Mouse (Mus musculus): Measurements from ENCODE around the gene Rpgr. TPM values are rescaled to one million over a fixed set of nuclear protein-coding genes. Genes with fewer than 3 reads are reported as not detected.
A peak's percentile ranks its signal among the peaks of the same experiment; 100 is the strongest.

Rpgr gene
- polyA plus RNA-seq, 1 experiment = 4.5 TPM

- Histone ChIP-seq H3K27ac (ENCODE audit: insufficient read depth, low read length) (no peak overlapping the region), H3K4me1 (ENCODE audit: control insufficient read depth, insufficient read depth, low read length) (no peaks in the 10 kb centered on the region), H3K4me3 (ENCODE audit: insufficient read depth, low read length) (no peak overlapping the region)
- TF ChIP-seq POLR2A (IDR thresholded peaks at IDR 0.05; ENCODE audit: low read depth, low read length) = no peak
- no peak for TF ChIP-seq CTCF (IDR thresholded peaks at IDR 0.05; ENCODE audit: borderline replicate concordance, insufficient read depth, low read length)
Measured at GRCm38 (mm10) chrX:10095797-10096196, 120.9 kb downstream of the Rpgr start.

- TF ChIP-seq POLR2A (IDR thresholded peaks at IDR 0.05; ENCODE audit: low read depth, low read length) (no peak), CTCF (IDR thresholded peaks at IDR 0.05; ENCODE audit: borderline replicate concordance, insufficient read depth, low read length) (no peak)
- no peaks in the 10 kb centered on the region for H3K4me1 ChIP-seq (ENCODE audit: control insufficient read depth, insufficient read depth, low read length)
- H3K27ac ChIP-seq (ENCODE audit: insufficient read depth, low read length) = peak overlapping the region; percentile 85
- no peak overlapping the region for H3K4me3 ChIP-seq (ENCODE audit: insufficient read depth, low read length)
Measured at GRCm38 (mm10) chrX:10080385-10080784, 136.3 kb downstream of the Rpgr start.

GRCm38 (mm10) chrX:10079981-10080380, 136.7 kb downstream of the Rpgr start:
- Histone ChIP-seq H3K27ac (ENCODE audit: insufficient read depth, low read length) (peak overlapping the region; percentile 85), H3K4me3 (ENCODE audit: insufficient read depth, low read length) (no peak overlapping the region), H3K4me1 (ENCODE audit: control insufficient read depth, insufficient read depth, low read length) (no peaks in the 10 kb centered on the region)
- TF ChIP-seq CTCF (IDR thresholded peaks at IDR 0.05; ENCODE audit: borderline replicate concordance, insufficient read depth, low read length) (no peak), POLR2A (IDR thresholded peaks at IDR 0.05; ENCODE audit: low read depth, low read length) (no peak)

- Histone ChIP-seq H3K4me1 (ENCODE audit: control insufficient read depth, insufficient read depth, low read length) (no peaks in the 10 kb centered on the region), H3K27ac (ENCODE audit: insufficient read depth, low read length) (no peak overlapping the region), H3K4me3 (ENCODE audit: insufficient read depth, low read length) (no peak overlapping the region)
- TF ChIP-seq POLR2A (IDR thresholded peaks at IDR 0.05; ENCODE audit: low read depth, low read length) (no peak), CTCF (IDR thresholded peaks at IDR 0.05; ENCODE audit: borderline replicate concordance, insufficient read depth, low read length) (no peak)
Measured at GRCm38 (mm10) chrX:10073966-10074365, 142.8 kb downstream of the Rpgr start.

- no peak overlapping the region for H3K27ac ChIP-seq (ENCODE audit: insufficient read depth, low read length)
- H3K4me1 ChIP-seq (ENCODE audit: control insufficient read depth, insufficient read depth, low read length) = no peaks in the 10 kb centered on the region
- no peak overlapping the region for H3K4me3 ChIP-seq (ENCODE audit: insufficient read depth, low read length)
- TF ChIP-seq CTCF (IDR thresholded peaks at IDR 0.05; ENCODE audit: borderline replicate concordance, insufficient read depth, low read length) = no peak
- no peak for TF ChIP-seq POLR2A (IDR thresholded peaks at IDR 0.05; ENCODE audit: low read depth, low read length)
Measured at GRCm38 (mm10) chrX:10071529-10071928, 145.2 kb downstream of the Rpgr start.

- Histone ChIP-seq H3K27ac (ENCODE audit: insufficient read depth, low read length) (no peak overlapping the region), H3K4me3 (ENCODE audit: insufficient read depth, low read length) (no peak overlapping the region), H3K4me1 (ENCODE audit: control insufficient read depth, insufficient read depth, low read length) (no peaks in the 10 kb centered on the region)
- TF ChIP-seq POLR2A (IDR thresholded peaks at IDR 0.05; ENCODE audit: low read depth, low read length) (no peak), CTCF (IDR thresholded peaks at IDR 0.05; ENCODE audit: borderline replicate concordance, insufficient read depth, low read length) (no peak; the same call in 1 of the 2 replicates)
Measured at GRCm38 (mm10) chrX:10070689-10071088, 146.0 kb downstream of the Rpgr start.

- H3K4me1 ChIP-seq (ENCODE audit: control insufficient read depth, insufficient read depth, low read length) = no peaks in the 10 kb centered on the region
- TF ChIP-seq CTCF (IDR thresholded peaks at IDR 0.05; ENCODE audit: borderline replicate concordance, insufficient read depth, low read length) = no peak
- no peak for TF ChIP-seq POLR2A (IDR thresholded peaks at IDR 0.05; ENCODE audit: low read depth, low read length)
- H3K27ac ChIP-seq (ENCODE audit: insufficient read depth, low read length) = no peak overlapping the region
- no peak overlapping the region for H3K4me3 ChIP-seq (ENCODE audit: insufficient read depth, low read length)
Measured at GRCm38 (mm10) chrX:10069405-10069804, 147.3 kb downstream of the Rpgr start.

GRCm38 (mm10) chrX:10063781-10064180, 152.9 kb downstream of the Rpgr start:
- H3K4me3 ChIP-seq (ENCODE audit: insufficient read depth, low read length) = no peak overlapping the region
- TF ChIP-seq POLR2A (IDR thresholded peaks at IDR 0.05; ENCODE audit: low read depth, low read length) (no peak), CTCF (IDR thresholded peaks at IDR 0.05; ENCODE audit: borderline replicate concordance, insufficient read depth, low read length) (no peak)
- no peak overlapping the region for H3K27ac ChIP-seq (ENCODE audit: insufficient read depth, low read length)
- no peaks in the 10 kb centered on the region for H3K4me1 ChIP-seq (ENCODE audit: control insufficient read depth, insufficient read depth, low read length)

- no peak overlapping the region for H3K27ac ChIP-seq (ENCODE audit: insufficient read depth, low read length)
- no peak for TF ChIP-seq POLR2A (IDR thresholded peaks at IDR 0.05; ENCODE audit: low read depth, low read length)
- TF ChIP-seq CTCF (IDR thresholded peaks at IDR 0.05; ENCODE audit: borderline replicate concordance, insufficient read depth, low read length) = no peak
- H3K4me3 ChIP-seq (ENCODE audit: insufficient read depth, low read length) = no peak overlapping the region
- H3K4me1 ChIP-seq (ENCODE audit: control insufficient read depth, insufficient read depth, low read length) = no peaks in the 10 kb centered on the region
Measured at GRCm38 (mm10) chrX:10063361-10063760, 153.4 kb downstream of the Rpgr start.

GRCm38 (mm10) chrX:10062201-10062600, 154.5 kb downstream of the Rpgr start:
- no peak overlapping the region for H3K27ac ChIP-seq (ENCODE audit: insufficient read depth, low read length)
- H3K4me3 ChIP-seq (ENCODE audit: insufficient read depth, low read length) = no peak overlapping the region
- H3K4me1 ChIP-seq (ENCODE audit: control insufficient read depth, insufficient read depth, low read length) = no peaks in the 10 kb centered on the region
- TF ChIP-seq POLR2A (IDR thresholded peaks at IDR 0.05; ENCODE audit: low read depth, low read length) (no peak), CTCF (IDR thresholded peaks at IDR 0.05; ENCODE audit: borderline replicate concordance, insufficient read depth, low read length) (no peak)

GRCm38 (mm10) chrX:10034666-10035065, 182.1 kb downstream of the Rpgr start:
- Histone ChIP-seq H3K4me3 (ENCODE audit: insufficient read depth, low read length) (no peak overlapping the region), H3K4me1 (ENCODE audit: control insufficient read depth, insufficient read depth, low read length) (no peaks in the 10 kb centered on the region), H3K27ac (ENCODE audit: insufficient read depth, low read length) (no peak overlapping the region)
- TF ChIP-seq CTCF (IDR thresholded peaks at IDR 0.05; ENCODE audit: borderline replicate concordance, insufficient read depth, low read length) = no peak
- TF ChIP-seq POLR2A (IDR thresholded peaks at IDR 0.05; ENCODE audit: low read depth, low read length) = no peak

Other genes with a start within 250 kb of the Rpgr start
- 46.9 and 95.8 TPM in 2 replicates for gene Srpx, start 99.2 kb downstream of the Rpgr start, polyA plus RNA-seq (2011; ENCODE audit: insufficient read length, low read depth, missing spikeins)
- gene Otc, start 35.4 kb upstream of the Rpgr start, polyA plus RNA-seq (2011; ENCODE audit: insufficient read length, low read depth, missing spikeins) = not detected in 2 replicates

Measured in embryonic fibroblast, embryonic 13.5 days (primary cell).